Mouse (Mus musculus) Muller cell, postnatal 12 days (primary cell): ENCODE data around the gene Skap1.

ENCODE experiments used
- DNase-seq: peaks from one replicate; pipeline ENCODE4 v3.0.0-alpha.2; 2015; ENCODE audit errors: inconsistent ontology term

Gene Skap1

DNA sequence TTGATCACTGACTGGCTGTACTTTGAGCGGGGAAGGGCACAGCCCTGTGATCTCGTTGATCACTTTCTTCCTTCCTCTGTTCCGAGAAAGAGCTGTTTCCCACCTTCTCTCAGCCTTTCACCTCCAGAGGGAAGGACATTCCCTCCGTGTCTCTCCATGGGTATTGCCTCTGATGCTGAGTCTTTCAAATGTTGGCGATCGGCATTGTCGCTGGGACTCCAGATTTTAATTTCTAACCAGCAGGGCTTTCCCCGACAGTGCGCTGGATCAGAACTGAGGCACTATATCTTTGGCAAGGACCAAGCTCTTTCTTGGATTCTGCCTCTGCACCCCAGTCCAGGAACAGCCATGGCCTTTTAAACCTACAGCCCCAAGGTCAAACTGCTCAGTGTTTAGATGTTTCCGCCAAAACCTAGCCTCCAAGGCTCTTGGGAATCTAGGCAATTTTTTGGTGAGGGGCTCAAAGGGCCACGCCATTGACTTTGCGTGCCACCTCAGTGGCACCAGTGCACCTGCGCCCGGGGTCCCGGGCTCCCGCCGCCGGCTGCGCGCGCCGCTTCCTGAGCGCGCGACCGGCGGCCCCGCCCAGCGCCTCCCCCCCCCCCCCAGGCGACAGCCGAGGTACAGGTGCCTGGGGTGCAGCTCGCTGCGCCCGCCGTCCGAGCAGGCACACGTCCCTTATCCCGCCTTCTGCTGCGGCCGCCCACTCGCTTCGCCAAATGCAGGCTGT lies at the start of gene Skap1:
Gene Skap1 (plus strand): TSS at position 608 of the 730 bp plus-strand sequence.
- no peak for DNase-seq

DNA sequence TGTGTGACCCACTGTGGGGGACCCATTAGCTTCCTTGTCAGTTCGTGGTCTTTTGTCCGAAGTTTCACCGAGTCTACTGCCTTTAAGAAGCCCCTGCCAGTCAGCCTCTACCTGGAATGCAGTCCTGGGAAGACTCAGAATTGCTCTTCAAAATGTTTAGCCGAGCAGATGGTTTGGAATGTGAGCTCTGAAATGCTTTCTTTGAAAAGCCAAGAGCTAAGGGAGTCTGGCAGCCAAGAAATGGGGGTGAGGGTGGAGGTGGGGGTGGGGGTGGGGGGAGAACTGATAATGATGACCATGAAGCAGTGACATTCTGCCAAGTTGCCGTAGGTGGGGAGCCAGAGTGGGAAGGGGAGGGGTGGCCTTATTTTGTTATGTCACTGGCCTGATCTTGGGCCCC lies 43.3 kb upstream of the Skap1 start:
- DNase-seq = peak; percentile 25

DNA sequence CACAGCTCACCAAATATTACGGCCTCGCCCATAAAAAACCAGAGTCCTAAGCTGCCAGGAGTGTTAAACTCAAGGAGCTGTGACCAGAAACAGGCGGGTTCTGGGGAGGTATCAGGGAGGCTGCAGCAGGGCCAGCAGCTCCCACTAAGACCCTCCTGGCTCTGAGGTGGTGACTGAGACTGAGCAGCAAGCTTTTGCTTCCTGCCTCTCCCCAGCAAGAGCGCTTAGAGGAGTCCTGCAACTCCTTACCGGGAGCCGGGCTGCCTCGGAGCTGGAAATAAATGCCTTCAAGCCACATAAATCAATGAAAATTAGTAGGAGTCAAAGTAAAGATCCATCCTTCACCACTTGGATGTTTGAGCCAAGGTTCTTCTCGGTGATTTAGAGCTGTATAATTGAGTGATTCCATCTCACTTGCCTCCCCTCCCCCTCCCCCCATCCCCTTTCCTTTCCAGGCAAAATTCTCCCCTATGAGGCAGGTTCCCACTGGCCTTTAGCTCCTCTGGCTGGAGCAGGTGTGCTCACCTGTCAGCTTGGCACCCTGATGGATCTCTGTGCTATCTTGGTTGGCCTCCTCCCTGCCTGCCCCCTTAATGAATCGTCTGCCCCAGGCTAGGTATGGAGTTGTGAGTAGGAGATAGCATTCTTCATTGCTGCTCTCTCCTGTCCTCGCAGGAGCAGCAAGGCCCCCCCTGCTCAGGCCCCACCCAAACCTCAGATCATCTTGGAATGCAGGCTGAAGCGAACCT lies 42.7 kb upstream of the Skap1 start:
- no peak for DNase-seq

DNA sequence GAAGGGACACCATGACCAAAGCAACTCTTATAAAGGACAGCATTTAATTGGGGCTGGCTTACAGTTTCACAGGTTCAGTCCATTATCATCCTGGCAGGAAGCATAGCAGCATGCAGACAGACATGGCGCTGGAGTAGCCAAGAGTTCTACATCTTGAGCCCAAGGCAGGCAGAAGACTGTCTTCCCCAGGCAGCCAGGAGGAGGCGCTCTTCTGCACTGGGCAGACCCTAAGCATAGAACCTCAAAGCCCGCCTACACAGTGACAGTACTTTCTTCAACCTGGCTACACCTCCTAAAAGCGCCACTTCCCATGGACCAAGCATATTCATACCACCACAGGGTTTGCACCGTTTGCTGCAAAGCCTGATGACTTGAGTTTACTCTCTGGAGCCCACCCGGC lies 39.2 kb upstream of the Skap1 start:
- no peak for DNase-seq

DNA sequence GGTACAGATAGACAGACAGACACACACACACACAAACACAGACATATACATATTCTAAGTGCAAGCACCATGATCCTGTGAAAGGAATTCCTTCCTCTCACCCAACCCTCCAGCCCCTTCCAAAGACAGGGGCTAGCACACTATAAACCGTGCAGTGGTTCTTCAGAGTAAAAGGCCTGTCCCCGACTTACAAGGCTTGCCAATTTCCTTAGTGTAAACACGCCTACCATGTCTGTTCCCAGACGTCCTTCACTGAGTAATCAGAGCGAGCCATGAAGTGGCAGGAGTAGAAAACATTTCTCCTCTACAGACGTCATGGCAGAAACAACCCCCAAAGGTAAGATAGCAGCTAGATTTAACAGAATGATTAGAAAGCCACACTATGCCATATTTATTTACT lies 38.2 kb upstream of the Skap1 start:
- no peak for DNase-seq

DNA sequence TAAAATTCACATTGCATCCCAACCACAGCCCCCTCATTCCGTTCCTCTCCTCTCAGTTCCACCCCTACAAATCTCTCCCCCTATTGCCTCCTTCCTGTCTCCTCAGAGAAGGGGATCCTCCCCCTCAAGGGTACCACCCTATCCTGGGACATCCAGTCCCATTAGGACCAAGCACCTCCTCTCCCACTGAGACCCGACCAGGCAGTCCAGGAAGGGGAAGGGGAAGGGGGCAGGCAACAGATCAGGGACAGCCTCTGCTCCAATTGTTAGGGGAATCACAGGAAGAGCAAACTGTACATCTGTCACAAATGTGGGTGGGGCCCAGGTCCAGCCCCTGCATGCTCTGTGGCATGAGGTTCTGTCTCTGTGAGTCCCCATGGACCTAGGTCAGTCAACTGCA lies 37.6 kb upstream of the Skap1 start:
- no peak for DNase-seq

DNA sequence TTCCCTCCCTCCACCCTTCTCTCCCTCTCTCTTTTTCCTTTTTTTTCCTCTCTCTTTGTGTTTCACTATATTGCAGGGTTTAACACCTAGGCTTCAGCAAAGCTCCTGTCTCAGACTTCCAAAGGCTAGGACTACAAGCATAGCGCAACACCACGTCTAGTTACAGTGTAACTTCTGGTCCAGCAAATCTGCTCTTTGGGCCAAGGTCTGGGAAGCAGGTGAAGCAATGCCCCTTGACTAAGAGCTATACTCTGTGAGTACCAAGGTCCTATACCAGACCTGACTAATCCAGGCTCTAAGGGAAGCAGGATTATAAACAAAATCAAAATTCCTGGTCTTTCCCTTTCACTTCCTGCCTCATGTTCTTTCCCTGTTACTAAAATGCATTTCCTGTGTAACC lies 35.3 kb upstream of the Skap1 start:
- no peak for DNase-seq

DNA sequence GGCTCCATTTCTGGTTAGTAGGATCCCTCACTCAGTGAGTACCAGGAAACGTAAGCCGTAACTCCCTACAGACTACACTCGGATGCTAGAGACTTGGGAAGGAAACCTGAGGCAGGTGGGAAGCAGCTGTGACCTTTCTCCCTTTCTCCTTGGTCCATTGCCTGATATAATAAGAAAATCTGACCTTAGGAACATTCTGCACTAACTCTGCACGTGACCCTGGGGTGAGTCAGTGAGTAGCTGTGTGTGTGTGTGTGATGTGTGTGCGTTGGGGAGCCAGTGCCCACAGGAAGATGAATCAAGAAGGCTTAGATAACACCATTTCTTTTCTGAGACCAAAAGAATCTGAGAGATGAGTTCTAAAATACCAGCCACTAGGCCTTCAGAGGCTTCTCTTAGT lies 34.5 kb upstream of the Skap1 start:
- DNase-seq = no peak

DNA sequence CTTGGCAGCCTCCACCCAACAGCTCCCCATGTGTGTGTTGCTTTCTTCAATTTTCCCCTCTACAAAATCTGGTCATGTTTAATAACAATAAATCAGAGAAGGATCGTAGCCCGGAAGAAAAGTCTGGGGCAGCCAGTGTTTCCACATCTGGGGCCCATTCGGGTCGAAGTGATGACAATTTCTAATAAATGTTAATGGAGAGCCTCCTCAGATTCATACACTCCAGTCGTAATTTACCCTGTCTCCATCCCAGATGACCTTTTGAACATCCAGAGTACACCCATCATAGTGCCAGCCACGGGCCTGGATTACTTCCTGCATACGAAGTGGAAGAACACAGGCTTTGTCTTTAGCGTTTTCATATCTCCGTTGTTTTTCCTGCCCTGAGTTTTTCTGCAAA lies 32.5 kb upstream of the Skap1 start:
- DNase-seq = no peak

DNA sequence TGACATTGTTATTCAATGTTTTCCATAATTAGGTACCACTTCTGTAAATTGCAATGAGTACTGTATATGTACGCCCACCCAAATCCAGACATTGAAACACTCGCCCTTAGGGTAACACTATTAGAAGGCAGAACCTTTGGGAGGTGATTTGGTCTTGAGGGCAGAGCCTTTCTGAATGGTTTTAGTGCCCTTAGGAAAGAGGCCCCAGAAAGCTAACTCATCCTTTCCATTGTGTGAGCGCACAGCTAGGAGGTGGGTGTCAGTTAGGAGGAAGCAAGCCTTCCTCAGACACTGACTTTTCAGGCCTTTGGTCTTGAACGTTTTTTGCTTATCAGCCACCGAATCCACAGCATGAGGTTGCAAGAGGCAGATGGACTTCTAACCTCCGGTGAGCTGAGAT lies 29.5 kb upstream of the Skap1 start:
- DNase-seq = no peak

DNA sequence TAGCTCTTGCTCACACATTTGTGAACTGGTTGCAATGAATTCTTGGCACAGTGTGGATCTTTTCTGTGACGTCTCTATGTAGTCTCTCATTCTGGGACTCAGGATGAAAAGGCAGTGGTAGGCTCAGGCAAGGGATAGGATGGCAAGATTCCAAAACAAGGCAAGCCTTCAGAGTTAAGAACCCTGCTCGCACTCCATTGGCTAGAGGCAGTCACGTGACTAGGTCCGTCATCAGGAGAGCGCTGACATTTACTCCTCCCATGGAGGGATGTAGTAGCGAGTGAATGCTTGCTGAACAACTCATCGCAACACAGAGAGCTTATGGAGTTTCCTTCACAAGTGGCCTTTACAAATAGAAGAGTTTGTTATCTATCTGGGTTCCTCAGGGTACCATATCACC lies 27.9 kb upstream of the Skap1 start:
- no peak for DNase-seq

DNA sequence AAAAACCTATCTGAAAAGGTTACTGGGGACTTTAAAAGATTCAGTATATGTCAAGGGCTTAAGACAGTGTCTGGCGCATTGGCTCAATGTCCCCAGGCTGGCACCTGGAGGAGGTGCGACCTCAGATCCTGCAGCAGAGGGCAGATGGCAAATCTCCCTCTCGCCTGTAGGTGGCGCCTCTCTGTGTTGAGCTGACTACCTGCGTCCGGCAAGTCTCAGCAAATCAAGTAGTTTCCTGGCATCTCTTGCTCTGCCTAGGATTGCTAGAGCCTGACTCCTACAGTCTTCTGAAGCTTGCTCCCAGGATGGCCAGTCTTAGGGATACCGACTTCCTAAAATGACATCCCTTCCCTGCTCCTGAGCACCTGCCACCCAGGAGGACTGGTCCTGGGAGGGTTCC lies 25.6 kb upstream of the Skap1 start:
- no peak for DNase-seq

DNA sequence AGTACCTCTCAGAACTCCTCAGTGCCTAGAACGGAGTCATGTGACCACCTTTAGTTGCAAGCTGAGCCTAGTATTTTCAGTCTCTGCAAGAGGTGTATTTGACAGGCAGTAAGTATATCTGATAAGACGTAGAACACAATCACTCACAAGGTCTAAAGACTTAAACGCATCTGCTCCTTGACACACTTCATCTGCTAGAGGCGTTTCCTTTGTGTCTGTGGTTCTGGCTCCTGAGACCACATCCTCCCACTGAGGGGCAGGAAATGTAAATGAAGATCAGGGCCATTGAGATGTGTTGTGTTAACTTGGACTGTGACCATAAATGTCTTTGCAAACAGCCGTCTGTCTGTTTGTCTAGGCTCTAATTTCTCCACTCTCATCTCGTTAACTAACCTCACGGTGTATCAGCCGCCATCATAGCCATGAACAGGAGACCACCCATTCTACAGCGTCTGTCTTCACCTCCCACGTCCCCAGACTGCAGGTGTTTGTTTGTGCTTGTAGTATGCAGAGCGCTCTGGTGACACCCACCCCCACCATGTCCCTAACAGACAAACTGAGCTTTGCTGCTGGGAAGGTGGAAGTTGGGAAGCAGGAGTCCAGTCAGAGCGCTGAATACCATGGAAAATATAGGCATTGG lies 22.7 kb upstream of the Skap1 start:
- no peak for DNase-seq

DNA sequence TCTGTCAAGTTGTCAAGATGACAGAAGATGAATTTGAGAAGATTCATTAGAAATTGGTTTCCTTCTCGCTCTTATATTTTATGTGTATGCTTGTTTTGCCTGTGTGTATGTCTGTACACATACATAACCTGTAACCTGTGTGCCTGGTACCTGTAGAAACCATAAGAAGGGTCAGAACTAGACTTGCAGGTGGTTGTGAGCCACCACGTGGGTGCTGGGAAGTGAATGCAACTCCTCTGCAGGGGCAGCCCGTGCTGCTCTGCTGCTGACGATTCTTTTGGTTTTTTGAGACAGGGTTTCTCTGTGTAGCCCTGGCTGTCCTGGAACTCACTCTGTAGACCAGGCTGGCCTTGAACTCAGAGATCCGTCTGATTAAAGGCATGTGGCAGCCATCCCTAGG lies 21.9 kb upstream of the Skap1 start:
- DNase-seq = no peak

DNA sequence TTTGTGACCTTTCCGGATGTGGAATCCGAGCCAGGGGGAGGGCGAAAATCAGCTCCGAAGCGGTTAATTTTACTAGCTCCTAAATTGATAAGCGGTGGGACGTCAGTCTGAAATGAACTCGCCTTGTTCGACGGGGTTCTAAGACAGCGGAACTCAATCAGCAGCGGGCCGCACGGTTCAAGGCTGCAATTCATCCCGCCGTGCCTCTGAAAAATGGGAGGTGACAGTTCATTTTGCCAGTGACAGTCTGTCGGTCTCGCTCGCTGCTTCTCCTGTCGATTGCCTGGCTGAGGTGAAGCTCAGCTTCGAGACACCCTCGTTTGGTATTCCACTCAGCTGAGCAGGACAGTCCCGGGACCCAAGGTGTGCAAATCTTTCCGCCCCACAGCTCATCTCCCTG lies 16.5 kb upstream of the Skap1 start:
- DNase-seq = no peak

DNA sequence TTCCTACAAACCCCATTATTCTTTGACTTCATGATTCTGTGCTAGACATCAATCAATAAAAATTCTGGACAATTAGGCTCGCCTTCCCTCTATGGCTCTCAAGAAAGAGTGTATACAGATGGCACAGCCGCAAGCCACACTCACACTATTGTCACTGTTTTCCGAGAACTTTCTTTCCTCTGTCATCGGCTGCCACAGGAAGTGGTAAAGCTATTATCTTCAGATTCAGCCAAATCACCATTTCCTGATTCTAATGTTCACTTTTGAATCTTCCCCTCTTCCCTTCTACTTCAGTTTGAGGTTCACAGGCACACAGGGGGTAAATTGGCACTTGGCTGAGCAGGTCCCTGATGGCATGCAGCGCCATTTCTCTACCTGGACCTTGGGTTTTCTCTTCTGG lies 9.3 kb upstream of the Skap1 start:
- no peak for DNase-seq

DNA sequence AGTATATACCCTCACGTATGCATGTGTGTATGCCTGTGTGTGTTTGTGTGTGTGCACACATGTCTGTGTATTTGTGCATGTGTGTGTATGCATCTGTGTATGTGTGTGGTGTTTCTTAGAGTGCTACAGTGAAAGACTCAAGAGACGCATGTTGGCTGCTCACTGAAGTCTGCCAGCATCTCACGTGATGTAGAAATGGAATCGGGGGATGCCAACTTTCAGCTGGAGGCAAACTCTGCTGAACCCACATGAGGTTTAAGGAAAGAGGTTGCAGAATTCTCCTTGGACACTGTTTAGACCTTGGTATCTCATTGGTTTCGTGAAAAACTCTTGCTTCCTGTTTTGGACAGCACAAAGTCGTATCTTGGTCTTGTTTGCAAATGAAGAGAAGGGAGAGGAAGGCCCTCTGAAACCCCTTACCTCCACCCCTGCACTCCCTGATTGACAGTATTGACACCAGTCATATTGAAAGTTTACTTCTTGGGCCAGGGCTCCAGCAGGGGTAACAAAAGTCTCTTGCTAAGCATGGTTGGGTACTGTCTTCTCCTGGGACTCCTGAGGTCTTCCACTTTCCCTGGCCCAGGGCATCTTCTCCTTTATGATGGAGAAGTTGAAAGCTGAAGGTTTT lies 8.6 kb upstream of the Skap1 start:
- no peak for DNase-seq

DNA sequence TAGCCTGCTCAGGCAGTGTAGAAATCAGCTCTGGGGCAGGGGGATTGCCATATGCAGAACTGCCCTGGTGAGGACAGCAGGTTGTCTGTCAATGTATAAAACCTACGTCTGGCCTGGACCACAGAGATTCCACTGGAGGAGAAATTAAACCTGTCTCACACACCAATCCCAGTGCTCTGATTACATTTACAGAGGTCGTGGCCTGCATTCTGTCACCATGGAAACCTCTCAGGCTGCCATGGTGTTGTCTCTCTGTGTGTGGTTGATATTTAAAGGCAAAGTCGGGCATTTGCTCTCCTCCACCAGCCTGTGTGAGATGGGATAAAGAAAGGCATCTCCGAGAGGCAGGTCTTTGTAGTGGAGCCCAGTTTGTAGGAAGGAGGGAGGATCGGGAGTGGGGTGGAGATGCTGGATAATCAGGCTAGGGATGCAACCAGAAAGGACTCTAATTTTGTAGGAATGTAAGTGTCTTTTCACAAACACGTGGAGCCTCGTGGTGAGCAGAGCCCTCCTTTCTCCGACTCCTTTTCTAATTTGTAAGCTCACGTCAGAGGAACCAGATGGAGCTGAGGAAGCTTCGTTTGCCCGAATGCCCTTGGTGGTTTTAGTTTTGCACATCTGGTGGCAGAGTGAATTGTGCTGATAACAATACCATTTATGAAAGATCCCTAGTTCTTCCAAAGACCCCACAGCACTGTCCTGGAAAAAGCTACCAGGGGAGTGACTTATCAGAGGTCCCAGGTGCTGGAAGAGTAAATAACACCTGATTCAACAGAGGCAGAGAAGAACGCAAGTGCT lies 7.7 kb upstream of the Skap1 start:
- DNase-seq = no peak

DNA sequence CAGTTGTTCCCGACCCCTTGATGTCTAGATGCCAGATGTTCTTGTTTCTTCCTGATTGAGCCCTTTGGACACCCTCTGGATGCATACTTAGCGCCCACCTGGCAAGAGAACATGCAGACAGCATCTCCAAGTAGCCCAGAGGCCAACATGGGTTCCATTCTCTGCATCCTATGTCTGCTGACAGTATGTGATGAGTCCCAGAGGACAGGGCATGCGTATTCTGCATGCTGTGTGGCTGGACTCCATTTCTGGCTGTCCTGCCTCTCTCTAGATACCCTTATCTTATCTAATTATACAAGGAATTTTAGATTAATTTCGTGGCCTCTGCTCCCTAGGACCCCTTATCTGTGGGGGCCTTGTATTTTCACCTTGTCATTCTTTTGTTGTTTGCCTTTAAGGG lies 2.6 kb upstream of the Skap1 start:
- DNase-seq = no peak

DNA sequence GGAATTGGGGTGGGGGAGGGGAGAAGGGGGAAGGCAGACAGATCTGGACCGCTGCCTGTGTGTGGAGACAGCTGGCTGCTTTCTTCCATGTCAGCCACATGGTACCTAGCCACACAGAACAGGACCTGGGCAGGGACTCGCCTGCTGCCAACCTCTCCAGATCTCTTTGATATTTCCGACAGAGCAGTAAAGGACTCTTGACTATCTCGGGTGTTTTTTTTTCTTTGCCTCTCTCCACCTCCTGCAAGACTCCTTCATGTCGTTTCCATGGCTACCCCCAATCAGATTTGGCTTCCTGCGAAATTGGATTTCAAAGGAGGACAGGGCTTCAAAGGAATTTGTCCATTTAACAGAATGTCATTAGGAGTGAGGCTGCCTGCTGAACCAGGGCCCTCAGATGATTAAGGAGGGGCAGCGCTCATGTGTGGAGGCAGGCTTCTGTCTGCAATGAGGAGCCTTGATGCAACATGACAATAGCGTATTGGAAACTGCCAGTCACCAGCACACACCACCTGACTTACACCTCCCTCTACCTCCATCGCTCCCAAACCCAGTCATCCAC lies 2.1 kb upstream of the Skap1 start:
- DNase-seq = no peak

DNA sequence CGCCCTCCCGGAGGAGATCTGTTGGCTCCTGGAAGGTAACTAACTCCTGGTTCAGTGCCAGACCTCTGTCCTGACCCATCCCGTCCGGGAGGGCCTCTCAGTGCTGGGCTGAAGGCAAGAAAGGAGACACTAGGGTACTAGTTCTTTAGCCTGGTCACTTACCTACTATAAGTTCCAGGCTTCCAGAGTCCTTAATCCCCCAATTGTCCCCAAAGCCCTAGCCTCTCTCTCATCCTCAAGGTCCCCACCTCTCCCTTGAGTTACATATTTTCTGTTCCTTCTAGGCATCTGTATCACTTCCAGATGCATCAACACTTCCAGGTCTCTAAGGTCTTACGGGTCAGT lies 295 bp downstream of the Skap1 start:
- DNase-seq = no peak
